Mouse (Mus musculus) left cerebral cortex, postnatal 4 days (tissue): ENCODE measurements at regions not wholly inside any gene's neighbourhood (a gene's known extent, or its start where the extent isn't known, plus 50 kb on each side); places are given as distances from the start of the nearest gene placed in this dataset.
"Not testable (repeated sequence)": the region's sequence is repeated elsewhere in the genome, so short reads cannot be mapped to it uniquely, and the experiment has no call there.

ENCODE experiments used
- DNase-seq: peaks from one replicate; pipeline ENCODE4 v3.0.0-alpha.2; 2022
- intact Hi-C: fragments of 180-260 bp; cut with DNase I; formaldehyde crosslinking; loops from one replicate; pipeline ENCODE4 v1.15.1; 2025

- intact Hi-C loops = no loop called here
These were observed 611.9 kb downstream of the A830018L16Rik start for GRCm38 (mm10) chr1:12025791-12026190.

GRCm38 (mm10) chr1:12027442-12027841 lies 613.5 kb downstream of the A830018L16Rik start:
- DNase-seq = no peak
- intact Hi-C loops = no loop called here

More at GRCm38 (mm10) chr1:12025791-12026190, 611.9 kb downstream of the A830018L16Rik start:
- no peak for DNase-seq

GRCm38 (mm10) chr1:12028074-12028473 lies 614.2 kb downstream of the A830018L16Rik start:
- intact Hi-C loops = no loop called here
- DNase-seq = no peak

- intact Hi-C loops = no loop called here
- no peak for DNase-seq
These were observed 638.1 kb downstream of the A830018L16Rik start for GRCm38 (mm10) chr1:12051931-12052482.

GRCm38 (mm10) chr1:12055865-12056560 lies 642.1 kb downstream of the A830018L16Rik start:
- intact Hi-C loops = no loop called here
- DNase-seq = peak; percentile 18

GRCm38 (mm10) chr1:12065016-12065513 lies 651.2 kb downstream of the A830018L16Rik start:
- intact Hi-C loops = no loop called here
- DNase-seq = no peak

GRCm38 (mm10) chr1:12092564-12093504 lies 678.9 kb downstream of the A830018L16Rik start:
- intact Hi-C loops = no loop called here
- DNase-seq = no peak

GRCm38 (mm10) chr1:12115041-12115828 lies 701.3 kb downstream of the A830018L16Rik start:
- intact Hi-C loops = no loop called here
- DNase-seq = no peak

GRCm38 (mm10) chr1:12117083-12117482 lies 703.2 kb downstream of the A830018L16Rik start:
- DNase-seq = no peak
- intact Hi-C loops = no loop called here

- DNase-seq = no peak
- intact Hi-C loops = no loop called here
These were observed 707.0 kb downstream of the A830018L16Rik start for GRCm38 (mm10) chr1:12120926-12121325.

GRCm38 (mm10) chr1:12126611-12127010 lies 712.7 kb downstream of the A830018L16Rik start:
- intact Hi-C loops = not testable (repeated sequence)

GRCm38 (mm10) chr1:12170503-12170902 lies 756.6 kb downstream of the A830018L16Rik start:
- DNase-seq = no peak
- intact Hi-C loops = no loop called here

More at GRCm38 (mm10) chr1:12126611-12127010, 712.7 kb downstream of the A830018L16Rik start:
- DNase-seq = not testable (repeated sequence)

GRCm38 (mm10) chr1:12189646-12190233 lies 775.8 kb downstream of the A830018L16Rik start:
- no peak for DNase-seq
- intact Hi-C loops = no loop called here

- intact Hi-C loops = no loop called here
- no peak for DNase-seq
These were observed 778.7 kb downstream of the A830018L16Rik start for GRCm38 (mm10) chr1:12192588-12192987.

GRCm38 (mm10) chr1:12231089-12231488 lies 817.2 kb downstream of the A830018L16Rik start:
- no peak for DNase-seq
- intact Hi-C loops = no loop called here

GRCm38 (mm10) chr1:12242090-12242489 lies 828.2 kb downstream of the A830018L16Rik start:
- intact Hi-C loops = no loop called here
- no peak for DNase-seq

- DNase-seq = no peak
- intact Hi-C loops = no loop called here
These were observed 868.6 kb downstream of the A830018L16Rik start for GRCm38 (mm10) chr1:12282493-12282892.

GRCm38 (mm10) chr1:12285551-12285950 lies 871.6 kb downstream of the A830018L16Rik start:
- no peak for DNase-seq
- intact Hi-C loops = no loop called here

- intact Hi-C loops = no loop called here
- DNase-seq = peak; percentile 1
These were observed 872.1 kb downstream of the A830018L16Rik start for GRCm38 (mm10) chr1:12286026-12286425.

- intact Hi-C loops = no loop called here
- DNase-seq = no peak
These were observed 874.6 kb downstream of the A830018L16Rik start for GRCm38 (mm10) chr1:12288521-12288920.
